Mouse (Mus musculus): Measurements from ENCODE around the gene P2ry2.

DNA sequence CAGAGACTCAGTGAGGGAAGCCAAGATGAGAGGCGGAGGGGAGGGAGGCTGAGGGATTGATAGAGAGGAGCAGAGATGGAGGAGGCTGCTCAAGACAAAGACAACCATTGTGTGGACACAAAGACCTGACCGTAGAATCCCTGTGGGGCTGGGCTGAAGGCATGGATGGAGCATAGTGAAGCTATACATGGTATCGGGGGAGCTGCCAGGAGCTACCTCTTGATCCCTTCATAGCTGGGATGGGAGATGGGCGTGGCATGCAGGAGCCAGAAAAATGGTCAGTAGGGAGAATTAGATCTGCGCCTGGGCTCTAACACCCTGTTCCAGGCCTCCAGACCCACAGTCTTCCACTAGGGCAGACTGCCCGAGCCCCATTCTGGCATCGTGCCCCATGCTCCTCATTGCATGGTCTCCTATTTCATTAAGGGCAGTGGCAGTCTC is 4.4 kb upstream of the P2ry2 start:
- TF ChIP-seq CHD2 (IDR thresholded peaks at IDR 0.05; ENCODE audit: low read depth, low read length) (no peak), HCFC1 (IDR thresholded peaks at IDR 0.05; ENCODE audit: borderline replicate concordance, insufficient read depth, low read length) (no peak), MAFK (IDR thresholded peaks at IDR 0.05; ENCODE audit: insufficient read depth, low read depth, low read length) (no peak), ZNF384 (IDR thresholded peaks at IDR 0.05; ENCODE audit: low read depth, low read length) (no peak)

All from ES-E14 (cell line).